Mouse (Mus musculus) lung, postnatal 4 days (tissue): ENCODE measurements around the gene Gm45785.
A peak's percentile ranks its signal among the peaks of the same experiment; 100 is the strongest.
"Not testable (repeated sequence)": the region's sequence is repeated elsewhere in the genome, so short reads cannot be mapped to it uniquely, and the experiment has no call there.

Experiments
- DNase-seq, 2 experiments: peaks; one replicate each; pipeline ENCODE4 v3.0.0; 2021

Gm45785 gene

GRCm38 (mm10) chr7:140855860-140856784, at the start of gene Gm45785:
Gm45785 (minus strand) TSS chr7:140856331.
- peak; percentile 88 to 92 for DNase-seq

- DNase-seq = no peak
These were observed 49.5 kb upstream of the Gm45785 start for GRCm38 (mm10) chr7:140905642-140906081.

GRCm38 (mm10) chr7:140903212-140903611, 47.1 kb upstream of the Gm45785 start:
- DNase-seq = peak; percentile 71 to 83

- DNase-seq = no peak
These were observed 46.1 kb upstream of the Gm45785 start for GRCm38 (mm10) chr7:140902036-140902875.

- DNase-seq = peak in 1 of 2 experiments; percentile 42
These were observed 44.1 kb upstream of the Gm45785 start, which contains the start of gene Cox8b for GRCm38 (mm10) chr7:140900220-140900619. Cox8b (minus strand) TSS chr7:140900446.

GRCm38 (mm10) chr7:140899121-140899520, 43.0 kb upstream of the Gm45785 start:
- DNase-seq = no peak

- DNase-seq = no peak
These were observed 41.7 kb upstream of the Gm45785 start for GRCm38 (mm10) chr7:140897863-140898262.

GRCm38 (mm10) chr7:140894611-140895010, 38.5 kb upstream of the Gm45785 start:
- DNase-seq = no peak

- DNase-seq = no peak
These were observed 37.9 kb upstream of the Gm45785 start for GRCm38 (mm10) chr7:140894031-140894430.

- DNase-seq = not testable (repeated sequence)
These were observed 34.5 kb upstream of the Gm45785 start for GRCm38 (mm10) chr7:140890636-140891035.

- DNase-seq = no peak
These were observed 26.3 kb upstream of the Gm45785 start for GRCm38 (mm10) chr7:140882469-140882803.

- peak; percentile 95 for DNase-seq
These were observed 25.8 kb upstream of the Gm45785 start, which contains the start of the genes Psmd13 and Sirt3 for GRCm38 (mm10) chr7:140881696-140882468. Psmd13 (plus strand) TSS chr7:140881968. Sirt3 (minus strand) TSS chr7:140882309.

GRCm38 (mm10) chr7:140880865-140881515, 24.9 kb upstream of the Gm45785 start:
- DNase-seq = no peak

- no peak for DNase-seq
These were observed 24.3 kb upstream of the Gm45785 start for GRCm38 (mm10) chr7:140880419-140880818.

GRCm38 (mm10) chr7:140879355-140879754, 23.2 kb upstream of the Gm45785 start:
- no peak for DNase-seq

GRCm38 (mm10) chr7:140877364-140877763, 21.2 kb upstream of the Gm45785 start:
- DNase-seq = peak in 1 of 2 experiments; percentile 26

GRCm38 (mm10) chr7:140874224-140874623, 18.1 kb upstream of the Gm45785 start:
- DNase-seq = no peak

- no peak for DNase-seq
These were observed 8.6 kb upstream of the Gm45785 start for GRCm38 (mm10) chr7:140864761-140865160.

- no peak for DNase-seq
These were observed 4.6 kb upstream of the Gm45785 start for GRCm38 (mm10) chr7:140860728-140861127.

GRCm38 (mm10) chr7:140859997-140860396, 3.9 kb upstream of the Gm45785 start:
- DNase-seq = no peak

GRCm38 (mm10) chr7:140858746-140859145, 2.6 kb upstream of the Gm45785 start:
- peak in 1 of 2 experiments; percentile 12 for DNase-seq
